Mouse (Mus musculus): ENCODE data around the gene Ifi203.
"Not testable (repeated sequence)": the region's sequence is repeated elsewhere in the genome, so short reads cannot be mapped to it uniquely, and the experiment has no call there.

Ifi203 gene

DNA sequence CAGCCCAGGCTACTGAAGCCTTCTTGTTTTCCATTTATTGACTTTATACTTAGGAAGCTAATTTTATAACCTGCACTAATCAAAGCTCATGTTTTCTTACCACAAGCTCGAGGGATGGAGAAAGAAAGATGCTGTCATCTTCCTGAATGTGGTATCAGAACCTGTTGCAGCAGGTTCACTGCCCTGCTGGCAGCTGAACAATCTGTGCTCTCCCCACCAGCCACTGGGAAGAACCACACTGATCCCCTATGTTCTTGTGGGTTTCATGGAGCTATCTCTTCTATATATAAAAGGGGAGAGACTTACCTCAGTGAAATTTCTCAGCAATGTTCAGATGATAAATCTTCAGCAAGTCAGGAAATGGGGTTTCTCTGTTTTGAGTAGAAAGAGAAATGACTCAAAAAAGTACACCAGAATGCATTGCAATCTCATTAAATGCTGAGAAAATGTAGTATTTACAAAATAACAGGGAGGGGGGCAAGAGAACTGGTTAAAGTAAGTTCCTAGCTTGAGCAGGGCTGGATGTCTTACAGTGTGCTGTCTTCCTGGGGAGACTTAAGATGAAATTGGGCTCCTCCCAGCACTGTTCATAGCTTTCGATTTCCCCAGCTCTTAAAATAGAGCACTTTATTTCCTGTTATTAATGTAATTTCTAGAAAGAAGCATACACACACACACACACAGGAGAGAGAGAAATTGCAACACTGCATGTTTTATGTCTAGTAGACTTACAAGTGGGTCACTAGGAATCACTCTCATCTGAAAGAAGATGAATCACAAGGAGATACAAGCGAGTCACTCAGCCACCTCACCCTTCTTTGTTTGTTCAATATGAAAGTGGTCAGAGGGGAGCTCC lies at the start of gene Ifi203, which contains the start of gene Mndal:
TSS of gene Ifi203 (minus strand) at position 749 of the 856 bp plus-strand sequence.
TSS of gene Mndal (minus strand) at position 568 of the 856 bp plus-strand sequence.
- not testable (repeated sequence) for DNase-seq (ENCODE audit: low spot score)

DNA sequence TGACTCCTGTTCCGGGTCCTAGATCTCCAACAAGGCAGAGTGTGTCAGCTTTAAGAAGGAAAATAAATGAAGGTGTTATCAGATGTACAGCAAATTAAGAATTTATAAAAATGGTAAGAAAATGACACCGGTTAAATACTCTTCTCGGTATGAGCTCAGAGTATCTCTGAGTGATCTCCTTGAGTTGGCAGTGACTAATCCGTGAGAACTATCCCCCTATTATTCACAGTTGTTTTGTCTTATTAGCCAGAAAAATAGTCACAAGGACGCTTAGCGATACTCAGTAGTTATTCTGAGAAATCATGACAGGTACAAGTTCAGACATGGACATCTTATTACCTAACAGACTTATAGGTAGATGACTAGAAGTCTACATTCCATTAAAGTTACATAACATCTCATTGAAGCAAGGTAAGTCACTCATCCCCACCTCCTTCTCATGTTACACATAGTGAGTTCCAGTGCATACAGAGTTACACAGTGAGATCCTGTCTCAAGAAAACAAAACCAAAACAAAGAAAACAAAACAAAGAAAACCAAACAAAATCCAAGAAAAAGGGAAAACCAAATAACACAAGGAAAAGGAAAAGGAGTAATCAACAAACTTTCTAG lies 40.3 kb upstream of the Ifi203 start, which contains the start of gene Ifi202b:
TSS of gene Ifi202b (minus strand) at position 51 of the 612 bp plus-strand sequence.
- DNase-seq (ENCODE audit: low spot score): not testable (repeated sequence)

DNA sequence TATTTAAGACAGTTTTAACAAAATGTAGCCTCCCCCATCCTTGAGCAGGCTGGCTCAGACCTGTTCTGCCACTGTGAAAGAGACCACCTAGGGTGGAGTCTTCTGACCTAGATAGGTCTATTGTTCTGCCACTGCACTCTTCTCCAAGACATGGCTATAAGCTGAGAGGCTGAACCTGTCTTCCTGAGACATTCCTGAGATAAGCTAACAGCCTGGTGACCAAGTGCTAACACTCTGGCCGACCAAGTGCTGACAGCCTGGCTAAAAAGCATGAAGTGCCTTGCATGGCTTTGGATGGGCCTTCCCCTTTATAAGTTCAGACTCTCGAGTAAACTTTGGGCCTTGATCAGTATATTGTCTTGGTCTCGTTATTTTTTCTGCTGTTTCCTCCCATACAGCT lies 38.6 kb upstream of the Ifi203 start:
- not testable (repeated sequence) for DNase-seq (ENCODE audit: low spot score)

- no peak for DNase-seq (ENCODE audit: low spot score)
Observed at GRCm38 (mm10) chr1:173977622-173978021, 35.1 kb upstream of the Ifi203 start.

- DNase-seq (ENCODE audit: low spot score): no peak
Observed at GRCm38 (mm10) chr1:173973111-173973510, 30.6 kb upstream of the Ifi203 start.

DNA sequence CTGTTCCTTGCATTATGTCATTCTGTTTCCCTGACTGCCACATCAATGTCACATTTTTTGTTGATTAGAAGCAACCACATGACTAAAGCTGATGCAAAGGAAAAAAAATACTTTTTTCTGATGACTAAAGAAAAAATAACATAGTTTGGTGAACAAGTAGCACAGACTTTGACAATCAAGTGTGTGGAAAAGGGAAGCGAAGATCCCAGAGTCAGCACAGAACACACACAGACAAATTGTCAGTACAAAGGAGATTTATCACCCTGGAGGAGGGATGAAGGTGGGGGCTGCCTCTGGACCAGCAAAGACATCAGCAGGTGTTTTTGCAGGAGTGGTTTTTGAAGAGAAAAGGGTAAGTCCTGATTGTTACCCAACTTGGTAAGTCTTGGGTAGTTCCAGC lies 19.0 kb upstream of the Ifi203 start:
- DNase-seq (ENCODE audit: low spot score): not testable (repeated sequence)

DNA sequence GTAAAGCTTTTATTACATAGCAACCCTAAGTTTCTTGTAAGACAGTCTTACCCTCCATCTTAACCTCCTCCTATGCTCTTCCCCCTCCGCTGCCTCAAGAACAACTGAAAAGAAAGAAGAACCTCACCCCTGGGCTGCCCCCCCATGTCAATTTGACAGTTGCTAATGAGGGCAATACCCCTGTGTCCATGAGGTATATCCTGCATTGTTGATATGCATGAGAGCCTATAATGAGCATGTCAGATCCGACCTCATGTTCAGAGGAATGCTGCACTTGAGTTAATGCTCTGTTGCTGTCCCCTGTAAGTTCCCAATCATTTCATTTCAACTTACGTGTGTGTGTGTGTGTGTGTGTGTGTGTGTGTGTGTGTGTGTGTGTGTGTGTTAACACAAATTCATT lies 17.5 kb upstream of the Ifi203 start:
- DNase-seq (ENCODE audit: low spot score): not testable (repeated sequence)

DNA sequence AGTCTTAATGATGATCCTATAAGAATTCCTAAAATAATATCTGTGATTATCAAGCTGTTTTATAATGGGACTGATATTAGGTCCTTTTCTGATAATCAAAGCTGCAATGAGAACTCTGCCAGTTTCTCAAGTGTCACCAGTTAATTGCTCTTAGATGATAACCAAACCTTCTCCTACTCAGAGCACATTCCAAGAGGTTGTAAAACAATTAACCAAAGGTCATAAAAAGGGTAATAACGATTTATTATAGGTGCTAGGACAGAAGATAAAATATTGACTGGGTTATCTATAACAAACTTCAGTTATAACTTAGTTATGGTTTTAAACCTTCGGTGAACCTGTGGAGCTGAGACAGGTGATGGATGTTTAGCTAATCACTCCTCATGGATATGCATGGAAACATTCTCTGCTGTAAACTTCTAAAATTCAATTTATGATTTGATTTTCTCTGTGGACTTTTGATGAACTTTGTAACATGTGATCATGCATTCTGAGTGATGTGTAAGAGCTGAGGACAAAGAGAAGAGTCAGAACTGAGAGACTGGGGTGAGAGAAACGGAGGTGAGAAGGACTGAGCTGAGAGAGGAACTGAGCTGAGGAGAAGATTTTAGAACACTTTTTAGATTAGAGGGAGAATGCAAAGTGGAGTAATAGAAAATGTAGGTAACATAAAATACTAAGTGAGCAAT lies 13.5 kb upstream of the Ifi203 start:
- DNase-seq (ENCODE audit: low spot score): not testable (repeated sequence)

DNA sequence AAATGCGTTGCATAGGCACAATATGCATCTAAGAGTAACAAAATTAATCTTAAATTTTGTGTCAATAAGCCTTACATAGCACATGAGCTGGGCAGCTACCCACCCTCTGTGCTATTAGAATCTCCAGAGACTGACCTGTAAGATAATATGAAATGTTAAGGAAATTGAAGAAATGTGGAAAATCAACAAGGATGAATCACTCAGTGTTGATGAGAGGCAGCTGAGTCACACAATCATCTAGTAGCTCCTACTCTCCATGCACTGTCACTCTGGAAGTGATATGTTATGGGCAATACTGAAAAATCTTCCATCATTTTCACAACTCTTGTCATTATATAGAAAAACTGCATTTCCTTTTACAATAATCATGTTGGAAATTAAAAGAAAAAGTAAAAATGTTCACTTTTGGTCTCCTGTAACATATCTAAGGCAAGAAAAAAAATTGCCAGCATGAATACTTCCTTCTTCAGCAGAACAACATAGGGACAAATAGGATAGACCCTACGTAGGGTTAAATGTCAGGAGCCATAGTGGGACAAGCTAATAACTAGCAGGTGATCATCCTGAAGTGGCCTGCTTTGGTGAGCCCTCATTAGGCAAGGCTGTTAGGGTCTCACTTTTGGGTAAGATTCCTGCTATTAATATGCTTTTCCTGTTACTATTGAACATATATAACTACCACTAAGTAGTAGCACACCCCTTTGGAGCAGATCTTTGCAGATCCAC lies 12.8 kb upstream of the Ifi203 start:
- DNase-seq (ENCODE audit: low spot score): no peak

DNA sequence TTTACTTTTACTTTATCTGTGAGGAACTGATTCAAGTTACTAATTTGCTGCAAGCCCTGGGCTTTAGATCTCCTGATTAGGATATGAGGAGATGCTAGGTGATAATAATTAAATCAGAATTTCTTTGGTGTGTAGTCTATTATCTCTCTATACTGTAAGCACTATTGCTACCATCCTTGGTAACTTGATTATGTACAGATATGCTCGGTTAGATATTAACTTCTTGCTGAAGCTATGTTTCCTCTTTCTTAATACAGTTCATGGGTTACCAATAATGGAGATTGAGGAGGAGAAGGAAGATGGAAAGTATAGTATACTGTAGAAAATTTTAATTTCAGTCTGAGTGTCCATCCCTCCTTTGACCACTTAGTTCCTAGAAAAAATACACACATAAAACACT lies 11.1 kb upstream of the Ifi203 start:
- DNase-seq (ENCODE audit: low spot score): no peak

DNA sequence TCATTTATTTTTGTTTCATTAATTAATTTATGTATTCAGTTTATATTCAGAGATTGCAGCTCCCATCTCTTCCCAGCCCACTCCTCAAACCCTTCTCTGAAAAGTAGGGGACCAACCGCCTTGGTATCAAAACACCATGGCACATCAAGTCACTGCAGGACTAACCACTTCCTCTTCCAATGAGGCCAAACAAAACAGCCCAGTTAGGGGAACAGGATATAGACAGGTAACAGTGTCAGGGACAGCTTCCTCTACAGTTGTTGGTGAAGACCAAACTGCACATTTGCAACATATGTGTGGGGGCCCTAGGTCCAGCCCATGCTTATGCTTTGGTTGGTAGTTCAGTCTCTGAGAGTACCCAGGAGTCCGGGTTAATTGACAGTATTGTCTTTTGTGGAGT lies 6.6 kb upstream of the Ifi203 start:
- peak; percentile 18 for DNase-seq (ENCODE audit: low spot score)

DNA sequence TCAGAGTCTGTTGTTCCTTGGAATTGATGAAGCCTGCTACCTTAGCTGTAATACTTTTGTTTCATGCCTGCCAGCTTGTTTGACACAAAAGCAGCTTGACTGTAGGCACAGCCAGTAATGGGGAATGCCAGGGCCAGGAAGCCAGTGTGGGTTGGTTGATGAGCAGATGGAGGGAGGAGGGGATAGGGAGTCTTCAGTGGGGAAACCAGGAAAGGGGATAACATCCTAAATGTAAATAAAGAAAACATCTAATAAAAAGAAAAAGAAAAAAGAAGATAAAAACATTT lies 251 bp upstream of the Ifi203 start:
- not testable (repeated sequence) for DNase-seq (ENCODE audit: low spot score)

DNA sequence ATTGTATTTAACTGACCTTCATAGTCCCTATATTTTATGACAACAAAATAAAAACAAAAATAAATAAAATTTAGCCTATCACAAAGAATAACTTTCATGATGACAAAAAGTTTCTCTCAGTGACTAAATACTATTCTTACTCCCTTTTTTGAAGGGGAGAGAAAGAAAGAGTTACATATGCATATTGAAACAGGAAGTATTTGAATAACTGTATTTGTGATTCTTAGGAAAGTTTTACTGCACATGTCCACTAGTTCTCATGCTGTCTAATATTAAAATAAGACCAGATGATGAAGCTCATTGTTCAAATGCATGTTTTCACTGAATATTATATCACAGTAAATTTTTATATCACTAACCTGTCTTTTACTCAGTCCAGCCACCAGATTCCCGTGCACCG lies 950 bp downstream of the Ifi203 start:
- DNase-seq (ENCODE audit: low spot score): not testable (repeated sequence)

DNA sequence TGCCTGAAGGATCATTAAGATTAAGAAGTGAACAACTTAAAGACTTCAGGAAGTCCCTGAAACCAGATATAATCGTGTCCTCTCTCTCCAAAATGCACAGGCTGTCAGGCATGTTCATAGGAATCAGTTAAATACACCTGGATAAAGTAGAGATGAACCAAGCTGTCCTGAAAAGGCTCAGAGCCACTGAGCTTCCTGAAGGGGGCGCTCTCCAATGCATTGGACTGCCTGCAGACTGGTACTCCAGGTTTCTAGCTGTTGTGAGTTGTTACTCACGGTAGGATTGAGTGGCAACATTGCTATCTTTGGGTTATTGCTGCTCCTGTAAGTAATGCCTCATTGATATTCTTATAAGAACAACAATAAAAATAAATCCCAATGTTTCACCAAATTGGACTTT lies 23.2 kb downstream of the Ifi203 start:
- not testable (repeated sequence) for DNase-seq (ENCODE audit: low spot score)

- no peak for DNase-seq (ENCODE audit: low spot score)
Observed at GRCm38 (mm10) chr1:173914559-173914958, 27.9 kb downstream of the Ifi203 start.

- DNase-seq (ENCODE audit: low spot score): not testable (repeated sequence)
Observed at GRCm38 (mm10) chr1:173913256-173913791, 29.1 kb downstream of the Ifi203 start.

DNA sequence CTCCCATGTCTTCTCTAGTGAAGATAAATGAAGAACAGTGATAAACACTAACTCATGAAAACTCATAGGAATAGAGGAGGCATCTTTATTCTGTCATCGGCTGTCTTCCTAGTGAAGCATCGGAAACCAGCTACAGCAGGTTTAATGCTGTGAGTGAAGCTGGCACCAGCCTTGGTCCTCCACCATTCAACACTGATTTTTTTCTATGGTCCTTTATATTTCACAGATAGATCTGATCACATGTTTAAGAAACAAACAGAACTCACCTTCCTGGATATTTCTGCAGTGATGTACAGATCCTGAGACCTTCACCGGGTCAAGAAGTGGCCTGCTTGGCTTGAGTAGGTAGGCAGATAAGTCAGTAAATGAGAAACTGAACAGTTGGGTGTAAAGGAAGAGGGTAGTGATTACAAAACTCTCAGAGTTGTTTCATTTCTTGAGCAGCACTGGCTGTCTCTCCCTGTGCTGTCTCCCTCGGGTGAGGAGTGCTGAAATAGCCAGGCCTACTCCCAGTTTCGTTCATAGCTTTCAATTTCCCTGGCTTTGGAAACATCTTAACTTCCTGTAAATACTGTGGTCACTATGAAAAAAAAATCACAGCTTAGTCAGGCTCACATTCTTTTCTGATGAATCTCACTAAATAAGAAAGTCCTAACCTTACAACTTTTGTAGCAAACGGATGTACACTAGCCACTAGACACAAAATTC lies 29.8 kb downstream of the Ifi203 start, which contains the start of gene Ifi211:
TSS of gene Ifi211 (minus strand) at position 499 of the 708 bp plus-strand sequence.
- peak; percentile 9 for DNase-seq (ENCODE audit: low spot score)

- no peak for DNase-seq (ENCODE audit: low spot score)
Observed at GRCm38 (mm10) chr1:173911808-173912464, 30.5 kb downstream of the Ifi203 start.

DNA sequence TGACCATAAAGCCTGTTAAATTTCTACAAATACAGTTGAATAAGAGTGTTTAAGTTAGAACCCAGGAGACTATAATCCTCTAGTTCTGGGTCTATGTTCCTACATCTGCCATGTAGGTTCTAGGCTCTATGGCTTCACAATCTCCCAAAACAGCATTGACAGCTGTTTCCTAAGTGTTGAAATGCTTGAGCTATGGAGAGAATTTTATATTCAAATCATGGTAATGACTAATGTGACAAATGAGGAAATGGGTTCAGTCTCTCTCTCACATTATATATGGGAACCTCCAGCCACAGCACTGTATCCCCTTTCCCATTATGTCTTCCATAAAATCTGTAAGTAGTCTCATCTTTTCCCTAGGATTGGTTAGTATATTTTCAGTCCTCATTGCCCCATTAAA lies 34.1 kb downstream of the Ifi203 start:
- not testable (repeated sequence) for DNase-seq (ENCODE audit: low spot score)

GRCm38 (mm10) chr1:173905885-173906284 lies 36.6 kb downstream of the Ifi203 start:
- DNase-seq (ENCODE audit: low spot score): not testable (repeated sequence)
